Mouse (Mus musculus): Measurements from ENCODE around the gene 4930447C04Rik. TPM values are rescaled to one million over a fixed set of nuclear protein-coding genes. Genes with fewer than 3 reads are reported as not detected.
A peak's percentile ranks its signal among the peaks of the same experiment; 100 is the strongest.

Gene 4930447C04Rik
- total RNA-seq, 2 experiments from 2014 or later = 4.9 to 6.9 TPM

DNA sequence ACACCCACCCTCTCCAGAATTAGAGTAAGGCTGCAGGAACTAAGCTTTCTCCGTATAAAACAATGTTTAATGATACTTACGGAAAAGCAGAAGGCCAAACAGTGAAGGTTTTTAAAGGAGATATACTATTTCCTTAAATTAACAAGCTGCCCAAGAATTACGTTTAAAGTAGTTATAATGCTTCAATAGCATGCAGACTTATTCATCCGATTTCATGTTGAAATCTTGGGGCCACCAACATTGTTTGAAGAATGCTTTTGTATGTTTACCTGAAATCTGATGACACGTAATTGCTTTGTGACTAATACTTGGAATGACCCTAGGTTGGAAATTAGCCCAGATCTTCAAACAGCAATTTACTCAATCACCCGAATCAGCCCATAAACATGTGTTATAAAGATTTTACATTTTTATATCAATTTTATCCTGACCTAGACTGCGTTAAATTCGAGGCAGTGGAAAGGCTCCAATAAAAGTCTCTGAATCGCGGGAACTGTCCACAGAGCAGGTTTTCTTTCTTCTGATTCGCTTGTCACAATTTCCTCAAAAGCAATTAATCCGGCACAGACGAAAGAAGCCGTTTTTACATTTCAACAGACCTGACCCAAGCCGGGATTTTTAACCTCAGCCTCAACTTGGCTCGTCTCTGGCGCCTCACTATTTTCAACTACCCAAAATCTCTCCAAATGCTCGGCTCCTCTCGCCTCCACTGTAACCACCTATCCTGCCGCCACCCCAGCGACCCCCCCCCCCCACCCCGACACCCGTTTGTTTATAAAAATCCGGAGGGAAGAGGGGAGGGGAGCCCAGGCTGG is 4.0 kb upstream of the 4930447C04Rik start:
- no peak for DNase-seq (ENCODE audit: extremely low spot score in 1 of 2, low spot score in 1 of 2)

DNA sequence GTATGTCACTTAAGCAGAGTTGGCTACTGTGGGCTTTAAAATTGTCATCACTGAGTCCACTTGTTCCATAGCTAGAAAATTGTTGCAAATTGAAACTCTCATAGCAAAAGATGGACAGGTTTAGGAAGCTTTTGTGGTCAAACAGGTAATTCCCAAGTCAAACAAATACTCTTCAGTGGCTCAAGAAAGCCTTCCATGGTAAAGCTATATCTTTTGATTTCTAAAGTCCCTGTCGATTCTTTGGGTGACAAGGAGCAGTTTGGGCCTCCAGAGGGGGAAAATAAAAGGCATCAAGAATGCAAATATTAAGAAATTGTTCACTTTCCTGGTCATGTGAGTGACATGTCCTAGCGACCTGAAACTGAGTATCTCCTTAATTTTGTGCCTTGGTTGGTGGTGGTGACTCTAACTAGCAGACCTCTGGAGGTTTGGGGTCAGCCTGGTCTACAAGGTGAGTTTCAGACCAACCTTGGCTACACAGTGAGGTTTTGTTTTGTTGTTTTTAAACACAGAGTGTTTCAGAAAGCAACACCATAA is 3.1 kb upstream of the 4930447C04Rik start:
- no peak for DNase-seq (ENCODE audit: extremely low spot score in 1 of 2, low spot score in 1 of 2)

DNA sequence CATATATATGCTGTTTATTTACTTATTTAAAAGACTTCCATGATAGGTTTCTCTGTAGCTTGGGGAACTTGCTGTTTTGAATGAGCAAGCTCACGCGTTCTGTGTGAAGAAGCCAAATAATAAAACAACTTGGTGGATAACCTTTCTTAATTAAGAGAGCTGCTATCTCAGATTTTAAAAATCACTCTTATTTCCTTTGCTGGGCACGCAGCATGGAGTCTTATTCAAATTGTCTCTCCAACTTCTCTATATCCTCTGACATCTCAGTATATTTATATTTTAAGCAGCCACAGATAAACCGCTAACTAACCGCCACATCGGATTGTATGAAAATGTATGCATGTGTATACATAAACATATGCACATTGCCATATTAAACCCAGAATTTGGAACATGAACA is 1.6 kb upstream of the 4930447C04Rik start:
- no peak for DNase-seq (ENCODE audit: extremely low spot score in 1 of 2, low spot score in 1 of 2)

DNA sequence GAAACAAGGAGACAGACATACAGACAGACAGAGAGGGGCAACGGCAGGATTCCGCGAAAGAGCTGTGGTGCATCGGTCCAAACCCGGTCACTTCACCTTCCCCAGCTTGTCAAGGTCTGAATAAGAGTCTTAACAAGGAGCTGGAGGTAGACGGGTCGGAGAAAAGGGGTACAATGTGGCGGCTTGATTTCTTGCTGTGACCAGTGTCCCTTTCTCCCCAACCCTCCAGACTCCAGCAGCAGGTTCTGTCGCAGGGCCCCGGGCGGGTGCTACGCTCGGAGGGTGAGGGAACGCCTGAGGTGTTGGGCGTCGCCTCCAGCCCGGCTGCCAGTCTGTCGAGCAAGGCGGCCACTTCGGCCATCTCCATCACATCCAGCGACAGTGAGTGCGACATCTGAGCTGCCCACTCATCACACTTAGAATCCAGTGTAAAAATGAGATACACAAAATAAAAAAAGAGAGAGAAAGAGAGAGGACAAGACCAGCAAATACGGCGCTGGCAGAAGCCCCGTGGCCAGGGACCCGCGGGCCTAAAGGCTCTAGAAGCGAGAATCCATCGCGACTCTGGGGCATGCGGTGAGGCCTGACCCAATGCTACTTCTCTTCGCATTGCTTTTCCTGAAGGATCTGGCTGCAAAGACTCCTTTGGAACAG is 951 bp upstream of the 4930447C04Rik start:
- no peak for DNase-seq (ENCODE audit: extremely low spot score in 1 of 2, low spot score in 1 of 2)

DNA sequence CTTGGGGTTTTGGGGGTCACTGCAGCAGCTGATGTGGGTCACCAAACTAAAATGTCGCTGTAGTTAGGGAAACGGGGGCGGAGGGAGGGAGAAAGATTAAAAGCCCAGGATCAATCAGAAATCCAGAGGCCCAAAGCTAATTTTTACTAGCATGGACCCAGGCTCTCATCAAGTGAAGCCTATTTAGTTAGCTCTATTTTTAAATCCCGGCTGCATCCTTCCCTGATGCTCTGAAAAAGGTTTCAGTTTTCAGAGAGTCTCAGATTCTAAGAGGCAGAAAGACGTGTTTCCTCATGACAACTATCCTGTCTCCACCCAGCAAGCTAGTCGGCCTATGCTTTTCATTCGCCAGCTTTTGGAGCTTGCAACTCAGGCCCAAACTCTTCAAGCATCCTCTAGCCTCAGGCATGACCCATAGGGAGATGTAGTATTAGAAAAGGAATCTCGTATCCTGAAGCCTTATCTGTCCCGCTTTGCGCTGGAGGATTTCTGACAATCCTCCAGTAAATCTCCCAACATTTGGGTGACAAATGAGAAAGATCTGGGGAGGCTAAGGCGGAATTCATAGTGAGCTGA is 336 bp upstream of the 4930447C04Rik start:
- DNase-seq (ENCODE audit: extremely low spot score in 1 of 2, low spot score in 1 of 2) = no peak

DNA sequence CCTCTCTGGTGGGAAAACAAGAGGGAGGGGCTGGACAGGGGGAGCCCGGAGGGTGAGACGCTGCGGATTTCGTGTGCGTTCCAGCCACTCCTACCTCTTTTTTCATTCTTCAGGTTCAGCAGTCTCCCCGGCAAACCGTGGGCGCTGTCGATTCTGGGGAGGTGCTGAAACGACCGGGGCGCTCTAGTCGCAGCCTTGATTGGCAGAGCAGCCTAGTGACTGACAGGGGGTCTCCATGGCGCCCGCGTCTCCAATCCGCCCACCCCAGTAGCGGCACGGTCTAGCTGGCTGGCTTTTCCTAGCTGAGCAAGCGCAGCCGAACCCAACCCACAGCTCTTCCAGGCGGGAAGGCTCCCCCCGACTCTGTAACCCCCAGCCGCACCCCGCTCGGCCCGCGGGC is 958 bp downstream of the 4930447C04Rik start, which contains the start of gene Six6:
Gene Six6 (plus strand): TSS at position 277 of the 400 bp plus-strand sequence.
- no peak for DNase-seq (ENCODE audit: extremely low spot score in 1 of 2, low spot score in 1 of 2)

DNA sequence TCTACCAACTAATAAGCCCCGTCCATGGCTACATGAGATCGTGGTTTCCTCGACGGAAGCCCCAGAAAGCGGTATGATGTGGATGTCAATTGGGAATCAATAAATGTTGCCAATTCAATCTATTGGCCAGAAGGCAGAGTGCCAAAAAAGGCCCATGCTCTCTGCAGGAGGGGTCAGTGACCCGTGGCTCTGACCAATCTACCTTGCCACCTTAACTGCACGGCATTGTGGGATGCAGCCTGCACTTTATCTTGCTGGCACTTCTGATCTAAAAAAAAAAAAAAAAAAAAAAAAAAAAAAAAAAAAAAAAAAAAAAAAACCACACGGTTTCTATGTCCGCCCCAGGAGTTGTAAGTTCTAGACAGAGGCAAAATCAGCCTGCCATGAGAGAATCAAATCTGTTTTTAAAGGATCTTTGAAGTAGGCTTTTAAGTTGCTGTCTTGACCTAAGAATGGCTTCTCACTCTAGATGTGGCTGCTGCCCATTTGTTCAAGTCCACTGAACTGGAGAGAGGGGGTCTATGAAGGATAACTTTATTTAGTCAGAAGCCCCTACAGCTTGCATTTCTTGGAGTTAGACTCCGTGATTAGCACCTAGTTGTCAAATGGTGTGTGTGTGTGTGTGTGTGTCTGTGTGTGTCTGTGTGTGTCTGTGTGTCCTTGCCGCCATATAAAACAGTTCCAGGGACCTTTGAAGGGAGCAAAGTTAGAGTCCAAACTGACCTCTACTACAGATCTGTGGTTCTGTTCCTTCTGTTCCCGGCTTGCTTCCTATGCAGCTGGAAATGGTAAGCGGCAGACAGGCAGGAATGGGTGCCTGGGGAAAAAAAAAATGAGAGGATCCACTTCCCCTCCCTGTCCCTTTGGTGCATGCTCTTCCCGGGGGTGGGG is 1.7 kb downstream of the 4930447C04Rik start:
- no peak for DNase-seq (ENCODE audit: extremely low spot score in 1 of 2, low spot score in 1 of 2)

DNA sequence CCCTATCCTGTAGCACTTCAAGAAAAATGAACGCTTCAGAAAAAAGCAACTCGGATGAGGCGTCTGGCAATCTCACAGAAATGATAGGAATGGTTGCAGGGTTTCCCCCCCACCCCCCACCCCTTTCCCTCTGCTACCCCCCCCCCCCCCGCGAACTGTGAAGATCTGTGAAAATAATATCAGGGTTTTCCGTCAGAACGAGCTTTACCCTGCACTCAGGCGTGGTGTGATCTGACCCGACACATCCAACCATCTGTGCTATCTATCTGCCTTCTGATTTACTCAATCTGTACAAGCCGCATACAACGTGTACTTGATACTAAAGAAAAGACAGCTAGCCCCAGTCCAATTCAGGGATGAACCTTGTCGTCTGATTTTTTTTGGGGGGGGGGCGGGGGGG is 2.4 kb downstream of the 4930447C04Rik start:
- no peak for DNase-seq (ENCODE audit: extremely low spot score in 1 of 2, low spot score in 1 of 2)

DNA sequence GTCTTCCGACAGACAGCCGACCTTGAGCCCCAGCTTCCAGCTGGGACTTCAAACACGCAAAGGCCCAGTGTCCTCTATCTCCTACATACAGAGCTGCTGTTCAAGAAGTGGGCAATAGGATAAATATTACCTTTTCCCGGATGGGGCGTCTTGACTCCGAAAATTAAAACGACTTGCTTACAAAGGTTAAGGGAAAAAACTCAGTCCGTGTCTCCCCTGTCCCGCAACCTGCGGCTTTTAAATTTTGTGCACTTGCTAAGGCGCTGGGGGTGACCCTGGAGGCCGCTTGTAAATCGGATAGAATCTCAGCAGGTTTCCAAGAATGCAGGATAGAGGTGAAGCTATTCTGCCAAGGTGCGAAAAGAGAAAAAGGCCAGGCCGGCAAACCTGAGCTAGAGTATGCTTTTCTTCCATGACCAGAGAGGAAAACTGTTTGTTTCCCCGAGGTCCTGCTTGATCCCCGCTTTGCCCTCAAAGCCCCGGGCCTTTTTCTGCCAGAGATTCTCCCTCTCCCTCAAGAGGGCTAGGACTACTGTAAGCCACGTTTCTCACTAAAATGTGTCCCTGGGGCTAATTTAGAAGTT is 2.9 kb downstream of the 4930447C04Rik start:
- no peak for DNase-seq (ENCODE audit: extremely low spot score in 1 of 2, low spot score in 1 of 2)

DNA sequence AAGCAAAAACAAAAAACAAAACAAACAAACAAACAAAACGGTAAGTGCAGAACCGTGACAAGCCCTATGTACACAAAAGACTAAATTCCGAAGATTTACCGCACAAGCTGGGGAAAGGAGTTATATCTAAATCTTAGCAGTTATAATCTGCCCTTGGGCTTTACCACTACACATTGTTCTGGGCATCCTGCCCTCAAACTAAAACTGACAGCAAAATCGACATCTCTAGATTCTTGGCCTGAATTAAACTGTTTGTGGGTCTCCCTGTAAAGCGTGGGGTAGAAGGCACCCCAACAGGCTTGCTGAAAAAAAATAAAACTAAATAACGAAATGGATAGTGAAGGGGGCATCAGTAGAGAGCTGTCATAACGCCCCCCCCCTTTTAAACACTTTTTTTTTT is 3.8 kb downstream of the 4930447C04Rik start:
- DNase-seq (ENCODE audit: extremely low spot score in 1 of 2, low spot score in 1 of 2) = no peak

DNA sequence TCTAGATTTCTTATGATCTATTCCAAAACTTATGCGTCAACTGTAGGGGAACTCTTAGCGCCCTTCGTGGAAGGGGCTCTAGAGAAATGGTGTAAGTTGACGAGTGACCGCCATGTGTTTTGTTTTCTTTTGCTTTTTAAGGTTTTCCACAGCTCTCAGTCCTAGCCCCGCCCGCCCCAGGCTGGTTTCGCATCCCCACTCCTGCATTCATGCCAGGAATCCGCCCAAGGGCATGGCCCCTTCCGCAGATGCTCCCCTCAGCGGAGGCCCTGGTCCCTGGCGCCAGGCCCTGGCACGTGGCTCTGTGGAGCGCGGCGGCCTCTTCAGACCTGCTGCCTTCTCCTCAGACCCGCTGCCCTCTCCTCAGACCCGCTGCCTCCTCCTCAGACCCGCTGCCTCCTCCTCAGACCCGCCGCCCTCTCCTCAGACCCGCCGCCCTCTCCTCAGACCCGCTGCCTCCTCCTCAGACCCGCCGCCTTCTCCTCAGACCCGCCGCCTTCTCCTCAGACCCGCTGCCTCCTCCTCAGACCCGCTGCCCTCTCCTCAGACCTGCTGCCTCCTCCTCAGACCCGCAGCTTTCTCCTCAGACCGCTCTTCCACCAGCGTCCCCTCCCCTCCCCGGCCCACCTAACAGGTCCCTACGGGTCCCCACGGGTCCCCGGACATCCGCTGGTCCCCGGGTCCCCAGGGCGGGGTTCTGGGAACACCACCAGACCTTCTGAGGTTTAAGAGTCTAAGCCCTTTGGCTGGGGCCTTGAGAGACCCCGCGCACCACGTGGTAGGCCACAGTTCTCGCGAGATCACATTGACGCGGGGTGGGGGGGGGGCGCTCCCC is 23.2 kb downstream of the 4930447C04Rik start:
- no peak for DNase-seq (ENCODE audit: extremely low spot score in 1 of 2, low spot score in 1 of 2)

DNA sequence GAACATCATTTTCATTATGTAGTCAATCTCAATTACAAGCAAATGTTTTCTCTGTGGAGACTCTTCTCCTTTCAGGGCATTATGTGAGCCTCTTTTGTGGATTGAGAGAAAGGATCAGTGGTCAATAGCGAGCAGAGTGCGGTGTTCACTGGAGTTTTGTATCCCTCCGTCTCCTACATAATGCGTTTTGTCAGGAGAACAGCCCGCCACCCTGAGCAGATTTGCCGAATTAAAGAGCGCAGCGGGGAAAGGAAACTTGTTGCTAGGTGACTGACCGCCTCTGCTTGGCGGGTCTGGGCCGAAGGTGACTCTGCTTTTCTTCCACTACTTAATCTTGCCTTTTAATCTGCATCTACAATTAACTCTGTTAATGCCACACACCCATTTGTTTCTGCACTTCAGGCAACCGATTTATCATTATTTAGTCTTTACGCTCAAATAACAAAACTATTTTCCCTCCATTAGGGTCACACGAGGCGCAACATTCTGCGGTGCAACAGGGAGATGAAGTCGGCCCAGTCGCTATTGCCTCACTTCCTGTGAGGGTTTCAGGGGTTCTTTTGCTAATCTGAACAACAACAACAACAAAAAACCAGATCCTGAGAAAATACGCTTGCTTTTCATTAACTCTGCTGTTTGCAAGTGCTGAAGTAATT is 86.1 kb downstream of the 4930447C04Rik start:
- no peak for DNase-seq (ENCODE audit: extremely low spot score in 1 of 2, low spot score in 1 of 2)

DNA sequence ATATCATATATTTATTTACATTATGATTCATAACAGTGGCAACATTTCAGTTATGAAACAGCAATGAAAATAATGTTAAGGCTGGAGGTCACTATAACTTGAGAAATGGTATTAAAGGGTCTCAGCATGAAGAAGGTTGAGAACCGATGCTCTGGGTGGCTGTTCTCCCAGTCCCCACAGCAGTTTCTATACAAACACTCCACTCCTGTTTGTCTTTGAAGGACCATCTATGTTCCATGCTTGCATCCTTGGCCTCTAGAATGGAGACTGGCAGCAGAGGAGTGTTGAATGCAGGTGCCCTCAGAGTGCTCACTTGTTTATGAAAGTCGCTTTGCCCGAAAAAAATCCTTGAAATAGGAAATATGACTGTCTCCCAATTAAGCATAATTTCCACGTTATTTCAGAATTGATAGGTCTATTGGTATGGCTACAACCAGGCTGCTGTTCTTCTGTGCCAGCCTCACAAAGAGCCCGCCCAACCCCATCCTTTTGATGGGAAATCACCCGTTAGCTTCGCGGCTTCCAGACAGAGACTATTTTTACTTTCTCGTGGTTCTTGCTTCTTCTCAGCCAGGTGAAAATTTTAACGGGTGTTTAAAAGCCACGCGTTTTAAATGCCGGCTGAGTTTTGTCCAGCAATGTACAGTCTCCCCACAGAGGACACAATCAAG is 87.0 kb downstream of the 4930447C04Rik start:
- DNase-seq (ENCODE audit: extremely low spot score in 1 of 2, low spot score in 1 of 2) = no peak

DNA sequence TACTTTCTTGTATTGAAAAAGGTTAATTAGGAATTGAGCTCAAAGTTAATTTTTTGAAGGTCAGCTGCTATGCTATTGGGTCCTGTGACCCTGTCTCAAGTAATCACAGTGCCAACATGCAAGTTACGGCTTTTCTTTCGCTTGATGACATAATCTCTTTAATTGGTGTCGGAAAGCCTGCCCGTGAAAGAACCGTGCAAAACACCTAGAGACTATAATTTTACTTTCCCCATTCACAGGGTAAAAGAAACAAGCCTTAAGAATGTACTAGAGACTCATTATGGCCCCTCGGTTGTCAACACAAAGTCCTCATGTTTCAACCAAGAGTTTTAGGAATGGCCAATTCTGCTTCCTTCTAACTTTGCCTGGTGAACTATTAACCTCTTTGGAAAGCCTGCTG is 88.3 kb downstream of the 4930447C04Rik start:
- DNase-seq (ENCODE audit: extremely low spot score in 1 of 2, low spot score in 1 of 2) = no peak

DNA sequence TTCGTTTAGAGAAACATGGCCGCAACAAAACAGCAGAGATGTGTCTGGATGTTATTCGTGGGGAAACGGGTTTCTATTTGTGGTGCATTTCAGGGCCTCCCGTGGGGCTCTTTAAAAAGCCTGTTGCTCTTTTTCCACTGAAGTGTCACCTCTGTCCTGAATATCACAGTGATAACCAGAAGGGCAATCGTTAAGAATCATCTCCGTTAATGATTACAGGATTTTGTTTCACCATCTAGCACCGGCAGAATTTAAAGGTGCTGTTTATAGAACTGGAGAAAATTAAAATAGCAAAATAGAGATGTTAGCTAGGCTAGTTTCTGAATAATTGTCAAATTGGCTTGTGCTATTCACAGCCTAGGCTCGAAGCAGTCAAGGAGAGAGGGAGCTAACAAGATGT is 90.4 kb downstream of the 4930447C04Rik start:
- no peak for DNase-seq (ENCODE audit: extremely low spot score in 1 of 2, low spot score in 1 of 2)

DNA sequence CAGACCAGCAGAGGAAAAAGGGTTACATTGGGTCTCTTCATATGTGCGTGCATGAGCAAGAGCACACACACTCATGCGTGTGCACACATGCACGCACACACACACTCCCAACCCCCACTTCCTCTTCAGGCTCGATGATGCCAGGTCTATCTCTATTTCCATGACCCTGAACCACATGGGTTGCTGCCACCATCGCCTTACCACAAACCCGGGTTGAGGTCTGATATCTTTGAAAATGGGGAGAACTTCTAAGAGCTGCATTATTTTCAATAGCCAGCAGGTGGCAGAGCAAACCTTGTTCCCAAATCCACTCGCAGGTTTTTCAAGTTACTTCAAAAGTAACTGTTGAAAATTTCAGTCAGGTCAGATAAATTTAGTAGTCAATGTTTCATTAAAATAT is 92.8 kb downstream of the 4930447C04Rik start:
- peak in 1 of 2 experiments; percentile 63 for DNase-seq (ENCODE audit: extremely low spot score in 1 of 2, low spot score in 1 of 2)

DNA sequence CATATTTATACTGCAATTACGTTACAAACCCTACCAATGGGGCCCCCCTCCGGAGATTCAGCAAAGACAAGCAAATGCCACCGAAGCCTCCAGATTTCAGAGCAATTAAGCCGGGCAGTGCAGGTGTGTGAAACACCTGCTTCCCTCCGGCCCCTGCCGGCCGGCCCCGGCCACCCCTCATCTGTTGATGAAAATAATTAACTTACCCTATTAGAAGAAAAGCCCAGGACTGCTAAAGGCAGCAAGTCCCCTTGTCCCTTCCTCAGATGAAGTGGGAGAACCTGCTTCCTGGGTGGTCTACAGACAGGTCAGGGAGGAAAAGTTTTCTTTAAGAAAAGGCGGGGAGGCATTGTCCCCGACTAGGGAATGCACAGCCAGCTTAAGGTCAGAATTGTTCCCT is 94.6 kb downstream of the 4930447C04Rik start:
- DNase-seq (ENCODE audit: extremely low spot score in 1 of 2, low spot score in 1 of 2) = no peak
